Mouse (Mus musculus) spleen, adult 2 months (tissue): ENCODE results near the gene Oprd1.

Source experiments
- CTCF ChIP-seq: fragments of 200-500 bp; IDR thresholded peaks from 2 replicates; pipeline ENCODE4 v1.5.1; 2011; ENCODE audit warnings: mild to moderate bottlenecking, inconsistent platforms; ENCODE audit not compliant: insufficient read depth, insufficient read length, insufficient replicate concordance; ENCODE audit errors: extremely low read depth
- POLR2A ChIP-seq: fragments of 200-500 bp; IDR thresholded peaks from 2 replicates; pipeline ENCODE4 v1.6.1; 2011; ENCODE audit warnings: low read depth, low read length, inconsistent platforms

DNA sequence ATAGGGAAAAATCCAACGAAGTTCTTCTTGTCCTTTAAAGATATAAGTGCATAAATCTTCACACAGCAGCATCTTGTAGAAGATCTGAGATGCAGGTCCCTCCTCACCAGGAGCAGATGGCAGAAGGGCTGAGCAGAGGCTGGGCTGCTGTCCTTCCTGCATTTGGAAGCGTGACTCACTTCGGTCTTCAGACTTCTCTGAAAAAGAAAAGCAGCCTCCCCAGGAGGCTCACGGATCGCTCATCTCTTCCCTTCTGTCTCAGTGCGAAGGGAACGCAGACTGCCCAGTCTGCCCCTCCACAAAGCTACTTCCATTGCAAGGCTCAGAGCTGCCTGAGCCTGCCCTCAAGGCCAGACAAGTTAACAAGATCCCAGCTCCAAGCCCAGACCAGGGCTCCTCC lies 26.6 kb upstream of the Oprd1 start:
- TF ChIP-seq CTCF = no peak
- TF ChIP-seq POLR2A = no peak
